Mouse (Mus musculus) 3T3-L1 (cell line): ENCODE measurements at regions not wholly inside any gene's neighbourhood (a gene's known extent, or its start where the extent isn't known, plus 50 kb on each side); places are given as distances from the start of the nearest gene placed in this dataset.
A peak's percentile ranks its signal among the peaks of the same experiment; 100 is the strongest.

Experiments used
- DNase-seq: peaks from one replicate; pipeline ENCODE4 v3.0.0-alpha.2; 2015; ENCODE audit warnings: low read depth, low spot score

DNA sequence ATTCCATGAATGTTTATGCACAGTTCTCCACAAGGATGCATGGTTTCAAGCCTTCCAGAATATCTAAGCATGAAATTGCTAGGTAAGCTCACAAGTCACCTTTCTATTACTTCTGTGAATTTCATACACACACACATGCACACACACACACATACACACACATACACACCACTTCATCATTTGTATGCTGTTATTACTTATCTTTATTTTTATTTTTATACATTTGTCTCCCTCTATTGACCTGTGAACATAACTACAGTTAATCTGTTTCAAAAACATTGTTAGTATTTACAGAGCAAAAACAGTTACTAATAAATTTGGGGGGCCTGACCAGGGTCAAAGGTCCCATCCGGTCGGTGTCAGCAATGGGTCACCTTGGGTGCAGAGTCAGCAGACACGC is 212.6 kb upstream of the Depdc1a start:
- peak; percentile 29 for DNase-seq

DNA sequence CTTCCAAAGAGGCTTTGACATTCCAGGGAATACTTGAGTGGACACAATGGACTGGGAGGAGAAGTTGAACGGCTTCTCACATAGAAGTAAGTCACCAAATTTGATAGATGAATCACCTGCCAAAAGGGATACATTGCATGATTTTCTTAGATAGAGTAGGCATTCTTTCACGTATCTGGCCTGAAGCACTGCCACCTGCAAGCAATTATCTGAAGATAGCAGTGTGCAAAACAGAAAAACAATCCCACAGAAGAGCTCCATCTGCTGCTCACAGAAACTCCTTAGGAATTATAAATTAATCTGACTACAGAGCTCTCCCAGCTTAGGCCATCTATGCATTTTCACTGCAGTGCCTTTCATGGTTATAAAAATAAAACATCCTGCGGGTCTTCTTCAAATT is 177.8 kb upstream of the Depdc1a start:
- peak; percentile 48 for DNase-seq

DNA sequence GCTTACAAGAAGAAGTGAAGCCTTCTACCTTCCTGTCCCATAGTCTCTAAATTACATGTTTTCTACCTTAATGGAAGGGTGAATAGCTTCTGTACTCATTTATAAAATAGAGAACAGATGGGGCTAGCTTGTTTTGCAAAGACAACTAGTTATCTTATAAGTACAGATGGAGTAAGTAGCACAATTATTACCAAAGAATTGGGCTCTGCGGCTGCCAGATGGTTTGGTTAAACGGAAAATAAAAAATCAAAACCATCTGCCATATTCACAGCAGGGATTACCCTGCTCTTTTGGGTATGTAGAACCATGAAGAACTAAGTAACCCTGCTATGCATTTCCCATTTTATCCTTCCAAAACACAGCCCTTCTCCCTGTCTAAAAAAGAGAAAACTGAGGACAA is 147.2 kb upstream of the Depdc1a start:
- no peak for DNase-seq

DNA sequence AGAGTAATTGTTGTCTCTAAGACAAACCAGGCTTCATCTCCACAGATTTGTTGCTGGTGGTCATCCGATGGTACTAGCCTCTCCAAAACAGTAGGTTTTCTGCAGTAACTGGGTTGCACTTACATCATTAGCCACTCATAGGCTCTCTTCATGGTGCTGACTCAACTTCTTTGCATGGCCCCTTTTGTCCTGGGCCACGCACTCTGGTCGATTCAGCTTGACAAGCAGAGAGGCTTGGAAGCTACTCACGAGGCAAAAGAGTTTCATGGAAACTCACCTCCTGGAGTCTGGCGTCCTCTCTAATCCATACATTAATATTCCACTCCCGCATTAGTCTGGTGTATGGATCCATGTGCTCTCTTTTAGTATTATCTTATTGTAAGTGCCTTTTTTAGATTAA is 141.5 kb upstream of the Depdc1a start:
- DNase-seq, result no peak

DNA sequence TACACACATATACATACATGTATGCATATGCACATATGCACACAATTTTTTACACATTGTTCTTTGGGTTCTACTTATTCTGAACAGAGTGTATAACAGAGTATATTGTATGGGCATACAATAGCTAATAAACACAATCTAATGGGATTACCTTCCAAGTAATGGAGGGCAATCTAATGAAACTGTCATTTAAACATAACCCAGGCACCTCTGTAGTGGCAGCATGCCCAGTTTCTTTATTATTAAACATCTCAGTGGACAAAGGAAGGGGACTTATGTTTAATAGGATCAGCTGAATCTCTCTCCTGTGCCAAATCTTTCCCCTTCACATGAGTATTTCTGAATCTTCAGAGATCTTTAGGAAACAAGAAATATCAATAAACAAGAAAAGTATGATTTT is 122.1 kb upstream of the Depdc1a start:
- no peak for DNase-seq
